Mouse (Mus musculus) liver, embryonic 13.5 days (tissue): Measurements from ENCODE around the gene Pla2g5. TPM values are rescaled to one million over a fixed set of nuclear protein-coding genes. Genes with fewer than 3 reads are reported as not detected.

Experiments used
- ATAC-seq: fragments of 200-750 bp; cut with Nextera tagmentation; 2 replicates; pipeline ENCODE4 v1.8.0; 2017; ENCODE audit warnings: low read depth, mild to moderate bottlenecking, moderate number of reproducible peaks, moderate library complexity
- DNase-seq: peaks from one replicate; pipeline ENCODE4 v3.0.0; 2022
- H3K27ac ChIP-seq: fragments of 300-500 bp; sonication (generic); 2 replicates; pipeline ENCODE4 v1.5.1; 2015; ENCODE audit warnings: moderate library complexity, mild to moderate bottlenecking, inconsistent platforms
- H3K27me3 ChIP-seq: fragments of 300-500 bp; sonication (generic); 2 replicates; pipeline ENCODE4 v1.6.1; 2015; ENCODE audit warnings: mild to moderate bottlenecking, inconsistent platforms
- H3K36me3 ChIP-seq: fragments of 300-500 bp; sonication (generic); 2 replicates; pipeline ENCODE4 v1.6.1; 2015; ENCODE audit warnings: mild to moderate bottlenecking, inconsistent platforms
- H3K4me1 ChIP-seq: fragments of 300-500 bp; sonication (generic); replicated peaks from 2 replicates; pipeline ENCODE4 v1.6.1; 2015; ENCODE audit warnings: inconsistent platforms
- H3K4me2 ChIP-seq: fragments of 300-500 bp; sonication (generic); 2 replicates; pipeline ENCODE4 v1.6.1; 2015; ENCODE audit warnings: inconsistent platforms, mild to moderate bottlenecking, moderate library complexity
- H3K4me3 ChIP-seq: fragments of 300-500 bp; sonication (generic); replicated peaks from 2 replicates; pipeline ENCODE4 v1.5.1; 2015; ENCODE audit warnings: mild to moderate bottlenecking, inconsistent platforms
- H3K9ac ChIP-seq: fragments of 300-500 bp; sonication (generic); 2 replicates; pipeline ENCODE4 v1.6.1; 2015; ENCODE audit warnings: mild to moderate bottlenecking, inconsistent platforms
- H3K9me3 ChIP-seq: fragments of 300-500 bp; sonication (generic); replicated peaks from 2 replicates; pipeline ENCODE4 v1.6.1; 2016; ENCODE audit warnings: inconsistent platforms
- WGBS: fragments of 180-500 bp; shearing (Covaris S2); methylation state at CpG from one replicate; pipeline ENCODE4 v1.1.7; 2015; ENCODE audit not compliant: insufficient replicate concordance; 5-methylcytosine and 5-hydroxymethylcytosine counted together
- polyA plus RNA-seq: library from polyadenylated mRNA; unstranded; fragments of >200 nt; fragmentation: Nextera tagmentation; extraction: Ambion mirVana; gene quantifications from 2 replicates; pipeline ENCODE4 v1.2.1, GENCODE M21; 2015

Pla2g5 gene
- polyA plus RNA-seq, 1 experiment from 2014 or later: not detected

DNA sequence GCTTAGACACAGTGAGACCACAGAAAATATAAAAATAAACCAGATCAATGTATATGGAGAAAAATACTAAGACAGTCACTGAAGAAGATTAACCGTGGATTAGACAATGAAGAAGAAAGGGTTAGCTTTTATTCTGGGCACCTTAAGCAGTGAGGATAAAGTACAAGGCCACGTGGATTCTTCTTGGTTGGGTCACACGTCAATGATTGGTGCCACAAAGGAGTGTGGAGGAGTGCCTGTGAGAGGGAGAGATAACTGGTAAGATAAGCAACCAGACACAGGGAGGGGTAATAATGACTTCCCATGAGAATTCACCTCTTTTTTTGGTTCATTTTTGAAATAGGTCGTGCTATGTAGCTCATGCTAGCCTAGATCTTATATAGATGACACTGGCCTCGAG is 90.9 kb downstream of the Pla2g5 start:
- no peaks in the 10 kb centered on the region for H3K4me1 ChIP-seq
- H3K9ac ChIP-seq: no peak overlapping the region
- H3K36me3 ChIP-seq: no peaks in the 10 kb centered on the region
- H3K9me3 ChIP-seq: no peaks in the 10 kb centered on the region
- ATAC-seq: no peak
- no peak overlapping the region for H3K27ac ChIP-seq
- H3K4me3 ChIP-seq: no peak overlapping the region
- H3K4me2 ChIP-seq: no peak overlapping the region
- WGBS: 44% methylated on average over 5 of the region's 5 CpGs
- no peak for DNase-seq
- no peaks in the 10 kb centered on the region for H3K27me3 ChIP-seq

DNA sequence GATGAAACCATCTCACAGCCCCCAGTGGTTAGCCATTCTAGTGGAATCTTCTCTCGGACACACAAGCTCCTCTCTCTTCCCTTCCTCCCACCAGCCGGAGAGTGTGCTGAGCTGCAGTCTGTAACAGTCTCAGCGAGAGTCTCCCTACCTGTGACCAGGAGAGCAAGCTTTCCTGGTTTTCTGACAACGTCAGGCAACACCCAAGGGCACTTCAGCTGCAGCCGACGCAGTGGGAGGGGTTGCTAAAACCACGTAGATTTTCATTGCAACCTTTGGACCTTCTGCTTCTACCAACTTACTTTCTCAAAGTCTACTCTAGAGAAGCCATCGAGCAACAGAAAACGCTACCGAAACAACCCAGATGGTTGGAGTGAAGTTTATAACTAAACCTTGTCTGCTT is 91.3 kb downstream of the Pla2g5 start:
- 65% methylated on average over 10 of the region's 10 CpGs for WGBS
- H3K27me3 ChIP-seq: no peaks in the 10 kb centered on the region
- ATAC-seq: no peak
- no peaks in the 10 kb centered on the region for H3K9me3 ChIP-seq
- DNase-seq: no peak
- H3K27ac ChIP-seq: no peak overlapping the region
- no peak overlapping the region for H3K4me2 ChIP-seq
- no peaks in the 10 kb centered on the region for H3K36me3 ChIP-seq
- H3K9ac ChIP-seq: no peak overlapping the region
- H3K4me1 ChIP-seq: no peaks in the 10 kb centered on the region
- H3K4me3 ChIP-seq: no peak overlapping the region

DNA sequence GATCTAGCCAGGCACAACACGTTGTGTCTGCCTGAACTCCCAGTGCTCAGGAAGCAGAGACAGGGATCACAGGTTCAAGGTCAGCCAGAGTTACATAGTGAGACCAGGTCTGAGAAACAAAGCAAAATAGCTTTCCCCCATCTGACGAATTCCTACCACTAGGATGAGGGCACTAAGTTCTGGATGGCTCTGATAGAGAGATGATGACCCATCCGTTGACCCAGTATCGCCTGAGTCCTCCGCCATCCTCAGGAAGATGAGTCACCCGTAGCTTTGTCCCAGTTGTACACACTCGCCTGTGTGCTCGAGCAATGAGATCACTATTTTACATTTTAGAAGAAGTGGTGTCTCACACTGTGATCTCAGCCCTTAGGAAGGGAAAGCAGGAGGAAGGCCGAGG is 101.0 kb downstream of the Pla2g5 start:
- WGBS: 36% methylated on average over 9 of the region's 9 CpGs
- no peaks in the 10 kb centered on the region for H3K27me3 ChIP-seq
- no peak overlapping the region for H3K27ac ChIP-seq
- H3K4me3 ChIP-seq: no peak overlapping the region
- no peaks in the 10 kb centered on the region for H3K4me1 ChIP-seq
- no peak overlapping the region for H3K9ac ChIP-seq
- no peak overlapping the region for H3K4me2 ChIP-seq
- DNase-seq (no peak), ATAC-seq (no peak)
- no peaks in the 10 kb centered on the region for H3K9me3 ChIP-seq
- H3K36me3 ChIP-seq: no peaks in the 10 kb centered on the region

DNA sequence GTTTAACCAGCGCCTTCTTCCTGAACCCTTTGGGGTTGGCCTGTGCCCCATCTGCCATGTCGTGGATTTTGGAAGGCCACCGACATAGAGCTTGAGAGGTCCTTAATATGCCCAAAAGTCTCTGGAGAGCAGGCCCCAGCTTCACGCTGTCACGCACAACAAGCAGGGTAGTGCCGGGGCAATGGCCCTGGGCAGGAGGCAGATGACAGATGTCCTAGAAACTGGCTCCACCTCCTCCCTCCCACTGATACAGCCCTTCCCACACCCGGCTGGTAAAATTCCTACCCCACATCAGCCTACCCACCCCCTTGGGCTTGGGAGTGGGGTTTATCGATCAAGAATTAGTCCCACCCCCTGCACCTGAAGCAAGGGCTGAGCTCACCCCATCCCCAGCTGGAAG is 105.9 kb downstream of the Pla2g5 start, which contains the start of gene Pla2g2f:
Pla2g2f (minus strand) TSS at position 211 of the 400 bp plus-strand sequence.
- DNase-seq (no peak), ATAC-seq (no peak)
- Histone ChIP-seq H3K9me3 (no peaks in the 10 kb centered on the region), H3K4me2 (no peak within 1 kb of the TSS), H3K27me3 (no peaks in the 10 kb centered on the region), H3K27ac (no peak within 1 kb of the TSS), H3K36me3 (no peaks in the 10 kb centered on the region), H3K4me3 (no peak within 1 kb of the TSS), H3K9ac (no peak within 1 kb of the TSS), H3K4me1 (no peaks in the 10 kb centered on the region)
- WGBS: 73% methylated on average over 8 of the region's 8 CpGs

DNA sequence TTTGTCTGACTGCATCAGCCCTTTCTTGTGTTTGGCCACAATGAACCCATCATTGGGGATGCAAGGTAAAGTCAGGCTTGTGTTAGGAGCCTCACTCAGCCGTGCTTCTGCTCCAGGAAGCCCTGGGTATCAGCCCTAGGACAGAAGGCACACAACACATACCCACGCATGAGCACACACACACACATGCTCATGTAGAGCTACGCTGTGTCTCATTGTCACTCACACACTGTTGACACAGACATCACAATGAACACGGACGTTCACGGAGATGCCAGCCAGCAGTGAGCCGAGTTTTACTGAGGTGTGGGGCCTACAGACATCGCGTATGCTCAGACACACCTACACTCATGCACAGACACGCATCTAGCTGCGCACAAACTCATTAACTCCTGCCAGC is 107.3 kb downstream of the Pla2g5 start:
- no peaks in the 10 kb centered on the region for H3K9me3 ChIP-seq
- no peaks in the 10 kb centered on the region for H3K36me3 ChIP-seq
- H3K4me2 ChIP-seq: no peak overlapping the region
- no peak overlapping the region for H3K4me3 ChIP-seq
- no peak overlapping the region for H3K27ac ChIP-seq
- H3K4me1 ChIP-seq: no peaks in the 10 kb centered on the region
- no peak overlapping the region for H3K9ac ChIP-seq
- no peaks in the 10 kb centered on the region for H3K27me3 ChIP-seq
- ATAC-seq (no peak), DNase-seq (no peak)
- WGBS: 72% methylated on average over 11 of the region's 11 CpGs

DNA sequence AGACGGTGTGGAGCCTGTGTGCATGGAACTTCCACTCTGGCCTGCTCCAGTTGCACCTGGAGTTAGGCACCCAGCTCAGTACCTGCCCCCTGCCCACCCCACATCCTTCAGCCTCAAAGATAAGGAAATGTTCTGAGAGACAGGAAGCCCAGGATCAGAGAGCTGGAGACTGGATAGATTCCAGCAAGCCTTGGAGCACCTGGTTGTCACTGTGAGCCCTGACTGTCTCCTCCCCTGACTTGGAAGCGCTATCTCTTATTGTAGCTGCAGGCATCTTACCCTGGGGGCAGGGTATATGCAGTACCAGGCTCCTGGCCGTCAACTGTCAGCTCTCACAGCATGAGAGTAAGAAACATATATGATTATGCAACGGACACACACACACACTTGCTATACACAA is 107.8 kb downstream of the Pla2g5 start:
- no peak for ATAC-seq
- H3K36me3 ChIP-seq: no peaks in the 10 kb centered on the region
- WGBS: 63% methylated on average over 4 of the region's 4 CpGs

DNA sequence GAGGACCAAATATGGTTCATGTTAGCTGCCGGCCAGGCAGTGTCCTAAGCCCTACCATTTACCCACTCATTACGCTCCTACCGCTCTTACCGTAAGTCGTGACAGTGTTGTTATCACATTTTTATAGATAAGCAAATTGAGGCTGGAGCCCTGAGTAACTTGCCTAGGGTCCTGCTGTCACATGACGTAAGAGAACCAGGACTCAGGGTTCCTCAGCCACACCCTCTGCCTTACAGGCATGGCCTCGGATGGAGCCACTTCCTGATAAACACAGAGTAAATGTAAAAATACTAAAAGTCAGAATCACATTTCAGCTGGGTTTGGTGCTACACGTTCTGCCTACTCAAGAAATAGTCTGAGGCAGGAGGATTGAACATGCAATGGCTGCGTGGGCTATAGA is 108.8 kb downstream of the Pla2g5 start:
- H3K4me2 ChIP-seq: no peak overlapping the region
- H3K9me3 ChIP-seq: no peaks in the 10 kb centered on the region
- no peaks in the 10 kb centered on the region for H3K36me3 ChIP-seq
- ATAC-seq: no peak
- no peak overlapping the region for H3K9ac ChIP-seq
- DNase-seq: no peak
- no peaks in the 10 kb centered on the region for H3K4me1 ChIP-seq
- 57% methylated on average over 9 of the region's 9 CpGs for WGBS
- H3K27ac ChIP-seq: no peak overlapping the region
- no peaks in the 10 kb centered on the region for H3K27me3 ChIP-seq
- H3K4me3 ChIP-seq: no peak overlapping the region

More for the DNA sequence above, 107.8 kb downstream of the Pla2g5 start:
- no peak overlapping the region for H3K4me2 ChIP-seq
- no peaks in the 10 kb centered on the region for H3K27me3 ChIP-seq
- no peak overlapping the region for H3K9ac ChIP-seq
- no peaks in the 10 kb centered on the region for H3K9me3 ChIP-seq
- no peak for DNase-seq
- no peak overlapping the region for H3K4me3 ChIP-seq
- no peaks in the 10 kb centered on the region for H3K4me1 ChIP-seq
- H3K27ac ChIP-seq: no peak overlapping the region

DNA sequence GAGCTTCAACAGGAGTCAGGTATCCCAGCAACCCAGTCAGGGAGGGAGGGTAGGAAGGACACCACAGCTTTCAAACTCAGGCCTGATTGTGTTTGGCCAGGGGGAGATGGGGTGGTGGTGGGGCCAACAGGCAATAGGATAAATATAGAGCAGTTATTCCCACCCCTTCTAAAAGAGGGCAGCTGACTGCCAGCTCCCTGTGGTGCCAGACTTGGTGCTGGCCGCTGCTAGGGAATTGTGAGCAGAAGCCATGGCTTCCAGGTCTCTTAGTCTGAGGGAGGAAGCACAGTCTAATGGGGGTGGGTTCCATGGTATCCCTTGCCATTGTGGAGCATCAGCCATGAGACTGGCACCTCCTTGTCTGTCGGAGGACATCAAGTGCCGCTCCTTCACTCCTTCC is 109.7 kb downstream of the Pla2g5 start:
- Histone ChIP-seq H3K27ac (no peak overlapping the region), H3K9me3 (no peaks in the 10 kb centered on the region), H3K4me3 (no peak overlapping the region), H3K9ac (no peak overlapping the region), H3K4me1 (no peaks in the 10 kb centered on the region), H3K27me3 (no peaks in the 10 kb centered on the region), H3K4me2 (no peak overlapping the region), H3K36me3 (no peaks in the 10 kb centered on the region)
- DNase-seq (no peak), ATAC-seq (no peak)
- 59% methylated on average over 3 of the region's 3 CpGs for WGBS

DNA sequence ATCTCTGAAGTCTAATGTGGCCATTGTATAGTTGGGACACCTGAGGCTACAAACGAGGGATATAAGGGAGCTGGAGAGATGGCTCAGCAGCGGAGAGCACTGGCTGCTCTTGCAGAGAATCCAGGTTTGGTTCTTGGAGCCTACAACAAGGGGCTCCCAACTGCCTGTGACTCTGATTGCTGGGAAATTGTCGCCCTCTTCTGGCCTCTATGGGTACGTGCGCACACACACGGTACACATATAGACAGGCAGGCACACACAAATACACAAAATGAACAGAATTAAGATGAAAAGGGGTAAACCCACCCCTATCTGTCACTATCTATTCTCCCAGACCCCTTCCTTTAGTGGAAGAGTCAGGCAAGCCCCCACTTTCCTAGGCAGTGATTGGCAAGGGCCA is 110.7 kb downstream of the Pla2g5 start:
- H3K4me2 ChIP-seq: no peak overlapping the region
- ATAC-seq: no peak
- H3K4me3 ChIP-seq: no peak overlapping the region
- H3K9me3 ChIP-seq: no peaks in the 10 kb centered on the region
- no peak overlapping the region for H3K9ac ChIP-seq
- 80% methylated on average over 6 of the region's 6 CpGs for WGBS
- H3K4me1 ChIP-seq: no peaks in the 10 kb centered on the region
- DNase-seq: no peak
- H3K27me3 ChIP-seq: 0 out of 2 replicates have a peak, but pooled peaks cover 3% of the 10 kb centered on the region
- H3K27ac ChIP-seq: no peak overlapping the region
- H3K36me3 ChIP-seq: no peaks in the 10 kb centered on the region

Other genes with a start within 250 kb of the Pla2g5 start
- gene Vwa5b1, start 227.6 kb downstream of the Pla2g5 start, polyA plus RNA-seq: not detected in 2 replicates
- gene Pla2g2c, start 138.7 kb downstream of the Pla2g5 start, polyA plus RNA-seq: 0.13 TPM in 1 of 2 replicates, not detected in the other
- 0.05 and 0.07 TPM in 2 replicates for gene Ubxn10, start 126.3 kb downstream of the Pla2g5 start, polyA plus RNA-seq
- gene Pla2g2f, start 105.9 kb downstream of the Pla2g5 start, polyA plus RNA-seq: not detected in 2 replicates
- gene Pla2g2d, start 87.7 kb downstream of the Pla2g5 start, polyA plus RNA-seq: not detected in 2 replicates
- not detected in 2 replicates for gene Gm13030, start 10.5 kb upstream of the Pla2g5 start, polyA plus RNA-seq
- gene Pla2g2e, start 14.5 kb upstream of the Pla2g5 start, polyA plus RNA-seq: not detected in 2 replicates
- gene Otud3, start 50.5 kb upstream of the Pla2g5 start, polyA plus RNA-seq: 1.6 and 1.9 TPM in 2 replicates
- 0.08 and 0.12 TPM in 2 replicates for gene Rnf186, start 103.6 kb upstream of the Pla2g5 start, polyA plus RNA-seq
- 1.5 and 1.9 TPM in 2 replicates for gene Tmco4, start 109.4 kb upstream of the Pla2g5 start, polyA plus RNA-seq
- not detected in 2 replicates for gene Htr6, start 212.1 kb upstream of the Pla2g5 start, polyA plus RNA-seq
- gene Nbl1, start 229.5 kb upstream of the Pla2g5 start, polyA plus RNA-seq: 1.6 and 2.0 TPM in 2 replicates